Mouse (Mus musculus) kidney, postnatal 25 days (tissue): ENCODE measurements around the gene Dcpp2.
"Not testable (repeated sequence)": the region's sequence is repeated elsewhere in the genome, so short reads cannot be mapped to it uniquely, and the experiment has no call there.

ENCODE experiments used
- DNase-seq, 2 experiments: peaks; one replicate each; pipeline ENCODE4 v3.0.0; 2021; ENCODE audit warnings: mixed read lengths in 2 of 2

The Dcpp2 gene

GRCm38 (mm10) chr17:23880576-23880975 is at the start of gene Dcpp2, which contains the start of gene Dcpp1:
Gene Dcpp2 (plus strand): TSS chr17:23880880.
Gene Dcpp1 (plus strand): TSS chr17:23880876.
- not testable (repeated sequence) for DNase-seq

DNA sequence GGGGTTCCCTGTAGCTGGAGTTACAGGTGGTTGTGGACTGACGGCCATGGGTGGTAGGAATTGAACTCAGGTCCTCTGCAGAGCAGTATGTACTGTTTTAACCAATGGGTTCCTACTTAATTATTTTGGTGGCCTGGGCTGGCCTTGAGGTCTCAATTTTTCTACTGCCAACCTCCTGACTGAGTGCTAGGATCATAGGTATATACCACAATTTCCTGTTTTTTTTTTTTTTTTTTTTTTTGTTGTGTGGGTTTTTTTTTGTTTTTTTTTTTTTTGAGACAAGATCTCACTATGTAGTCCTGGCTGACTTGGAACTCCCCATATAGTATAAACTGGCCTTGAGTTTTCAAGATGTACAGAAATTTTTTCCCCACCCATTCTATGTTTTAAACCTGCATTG is 49.5 kb upstream of the Dcpp2 start:
- no peak for DNase-seq

DNA sequence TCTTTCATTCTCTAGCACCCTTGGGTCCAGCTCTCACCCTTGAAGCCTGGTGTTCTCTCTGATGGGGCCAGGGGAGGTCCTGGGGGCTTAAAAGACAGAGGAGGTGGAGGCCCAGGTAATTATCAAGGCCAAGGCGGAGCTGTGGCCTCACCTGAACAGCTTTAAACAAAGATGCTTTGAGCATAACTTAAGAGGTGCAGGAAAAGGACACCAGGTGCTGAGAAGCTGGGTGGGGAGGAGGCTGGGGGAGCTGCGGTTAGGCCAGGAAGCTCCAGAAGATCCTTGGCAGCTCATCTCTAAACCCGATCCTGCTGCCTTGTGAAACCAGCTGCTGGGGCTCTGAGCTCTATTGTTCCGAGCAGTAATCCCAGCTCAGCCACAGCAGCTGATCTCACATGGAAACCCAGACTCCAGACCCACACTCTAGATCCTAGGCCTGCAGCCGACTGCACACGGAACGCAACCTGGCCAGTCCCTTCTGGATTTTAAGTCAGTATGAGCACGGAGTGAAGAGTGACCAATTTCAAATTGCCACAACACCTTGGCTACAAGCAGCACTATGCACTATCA is 44.6 kb upstream of the Dcpp2 start, which contains the start of gene Prss33:
TSS of gene Prss33 (minus strand) at position 51 of the 570 bp plus-strand sequence.
- DNase-seq, result no peak

DNA sequence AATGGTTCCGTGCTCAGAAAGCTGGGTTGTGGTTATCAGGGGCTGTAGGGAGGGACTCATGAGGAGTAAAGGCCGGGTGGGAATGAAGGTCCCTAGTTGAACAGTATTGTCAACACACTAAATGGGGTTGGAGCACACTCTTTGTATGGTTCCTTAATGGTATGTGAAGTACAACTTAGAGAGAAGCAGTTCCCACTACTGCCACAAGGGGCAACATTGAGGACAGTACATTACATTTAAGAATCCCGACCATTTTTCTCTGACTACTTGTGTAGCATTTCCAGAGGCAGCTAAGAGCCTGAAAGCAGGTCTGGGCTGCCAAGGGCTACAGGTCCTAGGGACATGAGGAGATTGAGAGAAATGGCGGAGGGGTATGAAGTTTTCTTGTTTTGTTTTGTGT is 39.5 kb upstream of the Dcpp2 start:
- DNase-seq, result peak in 1 of 2 experiments; percentile 89

DNA sequence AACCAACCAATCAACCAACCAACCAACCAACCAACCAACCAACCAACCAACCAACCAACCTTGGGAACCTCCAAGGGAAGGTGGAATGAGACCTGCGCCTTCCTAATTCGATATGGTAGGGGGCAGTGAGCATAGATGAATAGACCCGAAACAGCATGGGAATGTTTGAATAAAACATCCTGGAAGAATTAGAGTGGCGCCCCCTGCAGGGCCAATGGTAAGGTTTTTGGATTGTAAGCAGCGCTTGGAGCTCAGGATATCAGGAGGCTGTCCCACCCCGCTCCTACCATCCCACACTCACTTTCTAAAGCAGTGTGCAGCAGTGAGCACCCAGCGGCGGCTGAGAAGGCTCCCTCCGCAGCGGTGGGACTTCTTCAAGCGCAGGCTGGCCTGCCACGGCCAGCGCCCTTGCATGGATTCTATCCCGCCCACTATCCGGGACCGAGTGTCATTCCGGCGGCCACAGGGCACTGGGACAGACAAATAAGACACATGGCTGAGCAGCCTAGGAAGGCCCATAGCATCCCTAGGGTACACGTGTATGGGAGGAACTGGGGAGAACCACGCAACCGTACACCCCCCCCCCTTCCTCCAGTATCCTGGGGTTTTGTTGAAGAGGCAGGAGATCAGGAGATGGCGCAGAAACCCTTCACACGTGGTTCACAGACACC is 37.4 kb upstream of the Dcpp2 start:
- peak in 1 of 2 experiments; percentile 36 for DNase-seq

DNA sequence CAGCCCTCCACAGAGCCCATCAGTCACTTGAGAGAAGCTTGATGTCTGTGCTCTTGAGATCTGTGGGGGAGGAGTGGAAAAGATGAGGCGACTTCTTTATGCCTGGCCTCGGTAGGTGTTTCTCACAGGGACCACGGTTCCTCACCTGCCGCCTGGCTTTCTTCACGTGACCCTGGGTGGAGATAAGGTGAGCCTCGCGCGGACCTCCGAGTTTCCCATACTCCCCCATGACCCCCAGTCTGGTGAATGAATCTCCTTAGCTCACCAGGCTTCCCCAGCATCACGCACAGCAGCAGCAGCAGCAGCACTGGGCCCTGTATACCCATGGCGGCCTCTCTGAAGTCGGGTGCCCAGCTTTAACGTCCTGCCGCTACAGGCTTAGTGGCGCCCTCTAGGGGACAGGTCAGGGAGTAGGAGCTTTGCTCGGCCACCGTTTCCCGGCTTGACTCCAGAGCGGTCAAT is 36.8 kb upstream of the Dcpp2 start, which contains the start of the genes Prss32 and Prss41:
TSS of gene Prss32 (plus strand) at position 44 of the 462 bp plus-strand sequence.
TSS of gene Prss41 (minus strand) at position 361 of the 462 bp plus-strand sequence.
- DNase-seq, result peak; percentile 65 to 66

GRCm38 (mm10) chr17:23850028-23850427 is 30.7 kb upstream of the Dcpp2 start:
- no peak for DNase-seq

DNA sequence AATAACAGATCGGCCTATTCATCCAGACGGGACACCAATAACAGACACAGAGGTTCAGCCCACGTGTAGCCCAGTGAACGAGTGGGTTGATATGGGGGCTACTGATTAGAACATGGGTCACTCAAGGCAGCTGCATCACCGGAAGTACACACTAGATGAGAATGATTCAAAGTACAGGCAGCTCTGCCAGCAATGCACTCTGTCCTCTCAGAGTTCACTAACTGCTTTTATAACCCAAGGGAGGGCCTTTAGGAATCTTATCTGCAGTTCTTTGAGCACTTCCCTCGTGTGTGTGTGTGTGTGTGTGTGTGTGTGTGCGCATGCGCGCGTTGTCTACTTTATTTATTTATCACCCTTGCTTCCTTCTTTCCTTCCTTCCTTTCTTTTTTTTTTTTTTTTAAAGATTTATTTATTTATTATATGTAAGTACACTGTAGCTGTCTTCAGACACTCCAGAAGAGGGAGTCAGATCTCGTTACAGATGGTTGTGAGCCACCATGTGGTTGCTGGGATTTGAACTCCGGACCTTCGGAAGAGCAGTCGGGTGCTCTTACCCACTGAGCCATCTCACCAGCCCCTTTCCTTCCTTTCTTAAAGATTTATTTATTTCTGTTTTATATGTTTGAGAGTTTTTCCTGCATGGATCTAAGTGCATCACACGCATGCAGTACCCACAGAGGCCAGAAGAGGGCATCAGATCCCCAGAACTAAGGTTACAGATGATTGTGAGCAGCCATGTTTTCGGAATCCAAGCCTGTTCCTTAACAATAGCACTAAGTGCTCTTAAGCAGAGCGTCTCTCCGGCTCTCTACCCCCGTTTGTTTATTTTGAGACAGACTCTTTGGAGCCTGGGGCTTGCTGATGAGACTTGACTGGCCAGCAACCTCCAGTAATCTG is 29.6 kb upstream of the Dcpp2 start:
- peak; percentile 59 to 82 for DNase-seq

DNA sequence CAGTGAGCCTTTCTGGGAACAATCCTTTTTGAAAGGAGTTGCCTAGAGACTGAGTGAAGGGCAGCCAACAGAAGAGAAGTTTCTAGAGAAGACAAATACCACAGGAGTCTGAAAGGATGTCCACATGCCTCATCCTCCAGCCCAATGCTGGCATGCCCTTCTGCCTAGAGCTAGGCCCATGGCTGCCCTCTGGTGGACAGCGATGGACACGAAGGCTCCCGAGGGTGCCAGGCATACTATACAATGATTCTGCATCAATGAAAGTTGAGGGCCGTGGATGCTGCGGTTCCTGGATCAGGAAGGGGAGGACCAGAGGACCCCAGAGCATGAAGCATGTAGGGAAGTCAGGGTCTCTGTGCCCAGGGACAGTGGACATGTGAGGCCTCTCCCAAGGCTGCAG is 27.4 kb upstream of the Dcpp2 start:
- DNase-seq, result peak; percentile 69 to 74

GRCm38 (mm10) chr17:23854229-23854765 is 26.4 kb upstream of the Dcpp2 start:
- no peak for DNase-seq

DNA sequence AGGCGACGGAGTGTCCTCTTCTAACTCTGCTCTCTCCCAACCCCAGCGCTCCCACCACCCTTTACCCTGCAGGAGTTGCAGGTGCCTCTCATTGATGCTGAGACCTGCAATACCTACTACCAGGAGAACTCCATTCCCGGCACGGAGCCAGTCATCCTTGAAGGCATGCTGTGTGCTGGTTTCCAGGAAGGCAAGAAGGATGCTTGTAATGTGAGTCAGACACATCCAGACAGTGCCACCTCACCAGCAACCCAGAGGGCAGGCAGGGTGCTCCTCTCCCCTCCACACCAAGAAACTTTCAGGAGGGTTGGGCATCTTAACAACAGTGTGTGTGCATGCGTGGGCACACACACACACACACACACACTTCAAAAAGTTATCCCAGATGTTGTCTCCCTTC is 23.5 kb upstream of the Dcpp2 start:
- DNase-seq, result no peak

DNA sequence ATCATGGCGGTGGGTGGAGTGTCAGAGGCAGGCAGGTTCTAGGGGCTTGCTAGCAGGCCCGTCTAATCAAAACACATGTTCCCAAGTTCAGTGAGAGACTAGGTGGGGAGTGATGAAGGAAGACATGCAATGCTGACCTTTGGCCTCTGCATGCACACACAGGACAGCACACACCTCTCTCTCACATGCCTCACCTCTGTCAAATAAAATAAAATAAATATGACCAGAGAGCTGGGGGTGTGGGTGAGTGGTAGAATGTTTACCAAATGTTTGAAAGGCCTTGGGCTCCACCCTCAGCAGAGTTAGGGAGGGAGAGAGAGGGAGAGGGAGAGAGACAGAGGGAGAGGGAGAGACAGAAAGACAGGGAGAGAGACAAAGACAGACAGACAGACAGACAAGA is 22.8 kb upstream of the Dcpp2 start:
- no peak for DNase-seq

DNA sequence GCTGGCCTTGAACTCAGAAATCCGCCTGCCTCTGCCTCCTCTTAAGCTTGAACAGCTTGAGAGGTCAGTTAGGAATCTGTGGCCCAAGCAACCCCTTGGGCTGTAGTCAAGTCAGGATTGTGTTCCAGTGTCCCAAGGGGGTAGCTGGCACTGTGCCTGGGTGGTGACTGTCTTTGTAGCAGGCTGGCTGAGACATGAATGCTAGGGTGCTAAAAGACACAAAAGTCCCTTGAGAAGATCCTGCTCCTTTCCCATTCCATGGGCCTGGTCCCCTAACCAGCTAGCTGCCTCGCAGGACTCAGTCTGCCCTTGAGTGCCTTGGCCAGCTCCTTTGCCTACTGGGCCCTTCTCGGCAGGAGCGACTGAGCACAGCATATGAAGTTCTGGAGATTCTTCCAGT is 17.8 kb upstream of the Dcpp2 start:
- peak in 1 of 2 experiments; percentile 9 for DNase-seq

- DNase-seq, result no peak
Observed at GRCm38 (mm10) chr17:23867756-23868155, 12.9 kb upstream of the Dcpp2 start, which contains the start of gene Prss21. Gene Prss21 (plus strand): TSS chr17:23868056.

DNA sequence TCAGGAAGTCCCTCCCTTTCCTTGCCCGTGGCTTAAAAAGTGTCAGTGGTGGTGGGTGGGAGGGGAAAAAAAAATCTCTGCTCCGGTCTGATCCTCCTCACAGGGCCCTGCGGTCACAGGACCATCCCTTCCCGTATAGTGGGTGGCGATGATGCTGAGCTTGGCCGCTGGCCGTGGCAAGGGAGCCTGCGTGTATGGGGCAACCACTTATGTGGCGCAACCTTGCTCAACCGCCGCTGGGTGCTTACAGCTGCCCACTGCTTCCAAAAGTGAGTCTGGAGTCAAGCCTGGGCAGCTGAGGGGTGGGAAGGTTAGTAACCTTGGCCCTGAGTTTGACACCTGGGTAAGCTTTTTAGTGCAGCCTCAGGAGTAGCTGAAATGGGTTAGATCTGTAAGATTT is 12.2 kb upstream of the Dcpp2 start:
- DNase-seq, result no peak

DNA sequence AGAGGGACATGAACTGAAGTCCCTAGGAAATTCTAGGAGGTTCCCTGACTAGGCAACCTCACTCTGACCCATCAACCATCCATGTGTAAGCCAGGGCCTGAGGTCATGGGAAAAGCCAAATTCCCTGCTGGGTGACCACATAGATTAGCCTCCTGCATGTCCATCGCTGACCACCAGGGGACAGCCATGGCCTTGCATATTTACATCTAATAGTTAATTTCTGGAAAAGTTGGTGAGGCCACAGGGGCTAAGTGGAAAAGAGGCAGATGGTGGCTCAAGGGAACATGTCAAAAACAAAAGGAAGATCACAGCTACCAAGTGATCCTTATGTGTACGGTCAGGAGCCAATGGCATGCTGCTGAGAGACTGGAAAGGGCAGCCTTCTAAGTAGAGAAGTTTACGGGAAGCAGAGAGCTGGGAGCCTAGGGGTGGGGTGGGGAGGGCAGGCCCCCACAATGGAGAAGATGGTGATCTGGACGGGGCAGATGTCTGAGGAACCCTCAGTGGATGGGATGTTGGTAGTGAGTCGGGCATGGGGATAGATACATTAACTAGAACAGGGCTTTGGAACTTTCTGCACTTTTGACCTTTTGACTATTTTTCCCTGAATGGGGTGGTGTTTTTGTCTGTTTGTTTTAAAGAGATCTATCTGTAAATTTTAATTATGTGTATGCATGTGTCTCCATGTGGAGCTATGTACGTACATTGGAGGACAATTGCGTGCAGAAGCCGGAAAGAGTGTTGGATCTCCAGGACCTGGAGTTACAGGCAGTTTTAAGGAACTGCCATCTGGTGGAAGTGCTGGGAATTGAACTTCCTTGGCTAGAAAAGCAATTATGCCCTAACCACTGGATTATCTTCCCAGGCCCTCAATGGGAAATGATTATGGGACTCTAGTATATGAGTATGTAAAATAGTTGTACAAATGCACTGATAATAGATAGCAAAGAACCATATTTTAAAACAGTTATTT is 6.5 kb upstream of the Dcpp2 start:
- DNase-seq, result peak; percentile 63 to 76

- no peak for DNase-seq
Observed at GRCm38 (mm10) chr17:23876741-23877140, 3.9 kb upstream of the Dcpp2 start.

- DNase-seq, result no peak
Observed at GRCm38 (mm10) chr17:23877166-23877565, 3.5 kb upstream of the Dcpp2 start.

DNA sequence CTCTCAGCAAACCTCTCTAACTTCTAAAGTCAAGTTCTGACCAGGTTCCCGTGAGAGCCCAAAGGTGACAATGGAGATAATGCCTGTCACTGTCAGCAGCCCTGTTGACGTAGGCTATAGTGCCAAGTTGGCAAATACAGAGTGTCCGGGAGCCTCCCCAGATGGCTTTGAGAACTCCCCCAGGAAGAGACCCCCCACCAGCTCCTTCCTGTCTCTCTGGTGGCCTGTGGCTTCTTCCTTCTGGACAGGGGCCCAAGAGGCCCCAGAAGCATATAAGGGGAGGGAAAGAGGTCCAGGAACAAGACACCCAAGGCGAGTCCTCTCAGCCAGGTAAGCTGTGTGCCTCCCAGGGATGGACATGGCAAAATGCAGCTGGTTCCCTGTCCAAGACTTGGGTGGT is 36.5 kb downstream of the Dcpp2 start, which contains the start of gene Dcpp3:
TSS of gene Dcpp3 (plus strand) at position 301 of the 400 bp plus-strand sequence.
- not testable (repeated sequence) for DNase-seq

DNA sequence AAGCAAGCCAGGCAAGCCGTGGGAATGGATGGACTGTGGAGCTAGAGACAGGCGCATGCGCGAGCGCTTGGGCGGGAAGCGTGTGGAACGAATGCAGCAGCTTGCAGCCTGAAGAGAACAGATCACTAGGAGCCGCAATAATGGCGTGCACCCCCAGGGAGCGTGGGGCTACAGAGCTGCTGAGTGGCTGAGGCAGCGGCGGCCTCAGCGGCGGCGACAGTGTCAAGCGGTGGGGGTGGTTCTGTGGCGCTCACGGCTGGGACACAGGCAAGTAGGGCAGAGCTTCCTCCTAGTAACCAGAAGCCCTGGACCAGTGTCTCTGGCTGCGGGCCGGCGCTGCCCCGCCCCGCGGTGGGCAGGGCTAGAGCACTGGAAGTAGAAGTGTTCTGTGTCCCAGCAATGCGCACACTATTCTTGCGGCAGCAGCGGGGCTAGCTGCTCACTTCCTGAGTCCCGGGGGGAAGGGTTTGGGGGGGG is 43.9 kb downstream of the Dcpp2 start:
- peak; percentile 89 to 96 for DNase-seq

GRCm38 (mm10) chr17:23925090-23925493 is 44.4 kb downstream of the Dcpp2 start:
- DNase-seq, result peak; percentile 64 to 84
